Mouse (Mus musculus) MN1 (cell line): Measurements from ENCODE around the gene Cbx1.
A peak's percentile ranks its signal among the peaks of the same experiment; 100 is the strongest.
"Not testable (repeated sequence)": the region's sequence is repeated elsewhere in the genome, so short reads cannot be mapped to it uniquely, and the experiment has no call there.

Experiments used
- DNase-seq: peaks from one replicate; pipeline ENCODE4 v3.0.0-alpha.2; 2016; ENCODE audit warnings: low spot score

Cbx1 gene

DNA sequence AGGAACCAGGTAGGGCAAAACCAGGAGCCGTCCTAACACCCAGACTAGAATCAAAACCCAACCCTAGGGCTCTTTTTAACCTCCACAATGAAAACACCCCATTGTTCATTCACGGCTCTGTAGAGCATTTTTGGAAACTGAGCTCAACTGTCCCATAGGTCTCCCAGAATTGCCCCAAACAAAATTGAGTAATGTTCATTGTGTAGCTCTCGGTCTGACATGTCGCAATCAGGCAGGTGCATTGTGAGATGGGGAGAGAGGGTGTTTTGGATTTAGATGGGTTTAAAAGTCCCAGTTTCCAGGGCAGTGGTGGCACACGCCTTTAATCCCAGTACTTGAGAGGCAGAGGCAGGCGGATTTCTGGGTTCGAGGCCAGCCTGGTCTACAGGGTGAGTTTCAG, 50.5 kb downstream of the Cbx1 start:
- no peak for DNase-seq

DNA sequence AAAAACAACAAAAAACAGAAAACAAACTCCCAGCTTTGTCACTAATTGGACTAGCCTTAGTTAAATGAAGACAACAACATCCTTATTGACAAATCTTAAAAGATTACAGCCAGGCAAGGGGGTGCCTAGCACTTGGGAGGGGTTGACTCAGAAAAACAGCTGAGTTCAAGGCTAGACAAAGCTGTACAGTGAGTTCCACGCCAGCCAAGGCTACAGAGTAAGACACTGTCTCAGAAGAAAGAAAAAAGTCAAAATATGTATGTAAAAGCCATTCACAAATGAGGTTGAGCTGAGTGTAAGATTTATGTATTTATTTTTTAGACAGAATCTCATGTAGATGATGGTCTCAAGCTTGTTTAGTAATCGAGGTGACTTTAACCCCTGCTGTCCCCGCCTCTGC, 51.0 kb downstream of the Cbx1 start:
- no peak for DNase-seq

- peak; percentile 68 for DNase-seq
Observed at GRCm38 (mm10) chr11:96840290-96840689, 51.4 kb downstream of the Cbx1 start.

GRCm38 (mm10) chr11:96843627-96844026, 54.7 kb downstream of the Cbx1 start:
- DNase-seq: no peak

GRCm38 (mm10) chr11:96847240-96847639, 58.3 kb downstream of the Cbx1 start:
- no peak for DNase-seq

DNA sequence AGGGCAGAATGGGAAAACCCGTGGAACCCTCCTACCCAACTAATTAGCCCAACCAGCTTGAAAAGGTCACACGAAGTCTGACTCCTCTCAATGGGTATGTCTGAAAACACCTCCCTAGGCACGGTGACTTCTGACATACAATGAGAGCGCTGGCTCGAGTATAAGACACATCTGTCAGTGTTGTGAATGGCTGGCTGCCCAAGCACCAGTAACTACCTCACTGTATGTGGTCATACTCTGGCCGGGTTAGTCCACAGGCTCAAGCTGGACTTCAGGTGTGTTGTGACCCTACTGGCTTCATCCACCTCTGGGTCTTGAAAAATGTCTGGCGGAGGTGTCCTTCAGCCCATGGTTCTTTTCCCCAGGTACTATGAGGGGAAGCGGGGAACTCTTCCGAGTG, 59.8 kb downstream of the Cbx1 start:
- no peak for DNase-seq

- DNase-seq: not testable (repeated sequence)
Observed at GRCm38 (mm10) chr11:96849145-96849544, 60.2 kb downstream of the Cbx1 start.

DNA sequence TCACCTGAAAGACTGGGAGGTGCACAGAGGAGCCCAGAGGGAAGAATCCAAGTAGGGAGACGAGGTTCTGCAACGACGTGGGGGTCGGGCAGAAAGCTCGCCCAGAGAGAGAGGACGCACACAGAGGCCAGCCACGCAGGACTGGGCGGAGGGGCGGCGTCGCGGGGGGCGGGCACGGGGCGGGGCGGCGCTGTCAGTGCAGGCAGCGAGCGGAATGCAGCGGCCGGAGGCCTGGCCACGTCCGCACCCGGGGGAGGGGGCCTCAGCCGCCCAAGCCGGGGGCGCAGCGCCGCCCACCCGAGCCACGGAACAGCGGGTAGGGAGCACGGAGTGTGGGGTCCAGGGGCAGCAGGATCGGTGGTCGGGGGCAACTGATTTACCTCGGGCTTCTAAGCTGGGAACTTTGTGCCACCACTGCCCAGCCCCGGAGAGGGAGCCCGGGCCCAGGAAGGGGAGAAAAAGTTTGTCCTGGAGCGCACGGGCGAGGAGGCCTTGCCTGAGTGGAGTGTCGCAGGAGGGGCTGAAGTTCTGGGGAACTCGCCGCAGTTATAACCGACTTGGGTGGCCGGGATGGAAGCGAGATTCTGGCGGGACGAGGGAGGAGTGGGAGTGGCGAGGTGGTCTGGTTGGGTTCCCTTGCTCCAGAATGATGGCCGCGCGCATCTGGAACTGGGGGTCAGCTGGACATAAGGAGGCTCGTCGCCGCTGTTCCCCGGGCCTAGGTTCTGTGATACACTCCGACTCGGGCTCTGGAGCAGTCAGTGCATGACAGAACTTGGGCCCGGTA, 60.9 kb downstream of the Cbx1 start, which contains the start of gene Copz2:
Gene Copz2 (plus strand): TSS at position 190 of the 787 bp plus-strand sequence.
- DNase-seq: peak; percentile 27

DNA sequence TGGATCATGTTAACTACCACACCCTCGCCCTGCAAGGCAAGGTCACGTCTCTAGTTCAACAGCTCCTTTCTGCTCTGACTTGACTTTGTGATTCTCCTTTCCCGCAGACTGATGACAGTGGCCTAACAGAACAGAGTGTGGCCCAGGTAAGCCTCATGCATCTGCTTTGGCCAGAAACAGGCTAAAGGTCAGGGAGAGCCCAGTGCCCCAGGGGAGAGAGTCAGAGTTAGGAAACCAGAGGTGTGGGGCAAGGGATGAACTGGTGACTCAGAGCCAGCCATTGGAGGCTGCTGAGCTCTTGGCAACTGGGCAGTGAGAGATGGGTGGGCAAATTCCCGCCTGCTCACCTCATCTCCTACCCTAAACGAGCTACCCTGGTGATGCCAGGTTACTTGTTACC, 68.5 kb downstream of the Cbx1 start:
- DNase-seq: peak; percentile 34
